Mouse (Mus musculus): ENCODE data around the gene Tcea3.
A peak's percentile ranks its signal among the peaks of the same experiment; 100 is the strongest.

Gene Tcea3

GRCm38 (mm10) chr4:136239111-136239510 lies 8.4 kb upstream of the Tcea3 start:
- no peak for DNase-seq (ENCODE audit: low read depth, low spot score)

DNA sequence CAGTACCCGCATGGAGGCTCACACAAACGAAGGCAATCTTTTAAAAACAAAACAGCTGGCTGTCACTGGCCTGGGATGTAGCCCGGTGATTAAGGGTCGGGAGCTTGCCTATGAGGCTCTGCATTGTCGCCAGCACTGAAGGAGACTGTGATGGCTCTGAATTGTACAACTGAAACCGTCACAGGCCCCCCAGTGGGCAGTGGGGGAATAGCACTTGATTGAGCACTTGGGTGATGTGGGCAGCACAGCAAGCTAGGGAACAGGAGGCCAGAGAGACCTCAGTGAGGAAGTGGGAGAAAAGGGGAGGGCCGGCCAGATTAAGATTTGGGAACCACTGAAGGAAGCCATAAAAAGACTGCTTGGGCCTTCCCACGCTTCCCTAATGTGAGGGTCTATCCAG lies 7.9 kb upstream of the Tcea3 start:
- DNase-seq (ENCODE audit: low read depth, low spot score) = peak; percentile 67

GRCm38 (mm10) chr4:136240123-136240522 lies 7.4 kb upstream of the Tcea3 start:
- no peak for DNase-seq (ENCODE audit: low read depth, low spot score)

DNA sequence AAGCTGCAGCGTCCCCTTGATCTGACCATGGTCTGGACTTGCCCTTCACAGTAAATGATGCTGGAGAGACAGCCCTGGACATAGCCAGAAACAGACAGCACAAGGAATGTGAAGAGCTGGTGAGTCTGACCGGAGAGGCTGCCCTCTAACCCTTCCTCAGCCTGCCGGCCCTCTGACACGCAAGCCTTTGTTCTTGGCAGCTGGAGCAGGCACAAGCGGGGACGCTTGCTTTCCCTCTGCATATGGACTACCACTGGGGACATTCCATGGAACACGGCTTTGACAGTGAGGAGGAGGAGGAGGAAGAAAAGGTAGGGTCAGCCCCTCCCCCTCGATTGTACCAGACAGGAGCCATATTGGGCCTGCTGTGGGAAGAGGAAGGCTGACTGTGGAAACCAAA lies 6.6 kb upstream of the Tcea3 start:
- DNase-seq (ENCODE audit: low read depth, low spot score) = no peak

GRCm38 (mm10) chr4:136242065-136242703 lies 5.3 kb upstream of the Tcea3 start:
- no peak for DNase-seq (ENCODE audit: low read depth, low spot score)

DNA sequence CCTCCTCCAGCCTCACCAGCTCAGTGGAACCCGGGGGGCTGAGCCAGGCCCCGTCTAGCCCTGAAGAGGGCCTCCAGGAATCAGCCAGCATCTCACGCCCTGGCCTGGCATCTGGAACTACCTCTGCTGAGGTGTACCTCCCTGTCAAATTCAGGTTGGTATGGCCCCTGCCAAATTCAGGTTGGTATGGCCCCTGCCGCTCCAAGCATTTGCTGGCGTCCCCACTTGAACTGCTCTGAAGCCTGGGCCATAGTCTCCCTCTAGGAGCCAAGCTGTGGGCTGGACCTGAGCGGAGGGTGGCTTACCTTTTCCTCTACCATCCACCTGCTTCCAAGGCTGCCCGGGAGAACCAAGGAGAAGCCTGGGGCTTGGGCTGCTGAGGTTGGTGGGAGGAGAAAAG lies 4.8 kb upstream of the Tcea3 start:
- DNase-seq (ENCODE audit: low read depth, low spot score) = no peak

DNA sequence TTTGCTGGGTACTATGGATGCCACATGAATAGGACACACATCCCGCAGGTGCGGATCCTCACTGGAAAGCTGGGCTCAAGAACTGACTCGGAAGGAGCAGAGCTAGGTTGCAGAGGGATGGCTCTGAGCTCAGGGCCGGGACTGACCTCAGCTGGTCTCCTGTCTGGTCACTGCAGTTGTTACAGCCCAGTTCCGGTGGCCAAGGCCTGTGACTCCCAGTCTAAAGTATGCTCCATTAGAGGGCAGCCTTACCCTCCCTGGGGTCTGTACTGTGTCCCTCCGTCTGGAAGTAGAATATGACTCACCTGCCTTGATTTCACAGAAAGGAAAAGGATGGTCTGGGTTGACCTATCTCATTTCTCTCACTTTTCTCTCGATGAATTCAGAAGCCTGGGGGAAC lies 3.3 kb upstream of the Tcea3 start:
- DNase-seq (ENCODE audit: low read depth, low spot score) = no peak

- DNase-seq (ENCODE audit: low read depth, low spot score) = no peak
Observed at GRCm38 (mm10) chr4:136245681-136246080, 1.8 kb upstream of the Tcea3 start.

- DNase-seq (ENCODE audit: low read depth, low spot score) = no peak
Observed at GRCm38 (mm10) chr4:136246568-136246969, 960 bp upstream of the Tcea3 start.

- no peak for DNase-seq (ENCODE audit: low read depth, low spot score)
Observed at GRCm38 (mm10) chr4:136247386-136247728, 172 bp upstream of the Tcea3 start.

DNA sequence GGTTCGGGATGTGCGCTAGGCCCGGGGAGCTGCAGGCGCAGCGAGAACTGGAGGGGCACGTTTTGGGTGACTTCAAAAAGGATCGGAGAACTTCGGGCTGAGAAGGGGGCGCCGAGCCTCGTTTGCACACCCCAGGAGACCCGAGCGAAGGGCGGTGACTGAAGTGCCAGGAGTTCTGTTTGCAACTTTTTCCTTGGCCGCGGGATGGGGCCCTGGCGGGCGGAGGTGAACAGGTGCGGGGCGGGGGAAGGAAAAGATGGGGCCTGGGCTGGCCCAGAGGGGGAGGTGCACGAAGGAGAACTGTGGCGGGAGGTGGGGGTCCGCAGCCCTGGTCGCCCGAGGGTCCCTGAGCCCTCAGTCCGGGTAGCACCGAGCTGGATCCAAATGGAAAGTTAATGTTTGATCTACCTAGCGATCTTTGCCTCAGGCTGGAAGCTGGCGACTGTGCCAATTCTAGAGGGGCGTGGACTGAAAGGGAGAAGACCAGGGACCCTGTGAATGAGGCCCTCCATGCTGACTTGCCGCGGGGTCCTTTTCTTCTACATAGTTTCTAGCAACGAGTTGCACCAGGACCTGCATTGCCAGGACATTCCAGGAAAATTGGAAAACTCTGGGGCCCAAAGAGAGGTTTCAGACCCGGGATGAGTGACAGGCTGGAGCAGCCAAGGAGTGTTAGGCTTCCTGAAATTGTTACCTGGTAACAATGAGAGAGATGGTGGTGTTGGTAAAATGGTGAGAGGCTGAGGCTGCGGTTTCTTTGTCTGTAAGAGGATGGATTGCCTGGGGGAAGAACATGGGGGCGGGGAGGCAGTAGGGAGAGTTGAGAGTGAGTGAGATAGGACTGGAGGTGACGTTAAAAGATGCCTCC lies 1.2 kb downstream of the Tcea3 start:
- no peak for DNase-seq (ENCODE audit: low read depth, low spot score)

DNA sequence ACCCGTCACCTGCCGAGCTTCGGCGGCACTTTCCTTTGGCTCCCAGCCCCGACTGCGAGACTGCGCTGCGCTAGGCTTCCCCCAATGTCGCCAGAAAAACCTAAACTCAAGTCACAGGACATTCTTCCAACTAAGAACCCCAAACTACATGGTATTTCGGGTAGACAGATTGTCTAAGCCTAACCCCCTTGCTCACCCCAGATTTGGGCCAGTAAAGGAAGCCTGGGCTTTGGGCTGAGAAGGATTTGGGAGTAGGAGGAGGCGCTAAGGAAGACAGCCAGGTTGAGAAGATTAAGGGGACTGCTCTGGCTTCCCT lies 1.8 kb downstream of the Tcea3 start:
- DNase-seq (ENCODE audit: low read depth, low spot score) = no peak

DNA sequence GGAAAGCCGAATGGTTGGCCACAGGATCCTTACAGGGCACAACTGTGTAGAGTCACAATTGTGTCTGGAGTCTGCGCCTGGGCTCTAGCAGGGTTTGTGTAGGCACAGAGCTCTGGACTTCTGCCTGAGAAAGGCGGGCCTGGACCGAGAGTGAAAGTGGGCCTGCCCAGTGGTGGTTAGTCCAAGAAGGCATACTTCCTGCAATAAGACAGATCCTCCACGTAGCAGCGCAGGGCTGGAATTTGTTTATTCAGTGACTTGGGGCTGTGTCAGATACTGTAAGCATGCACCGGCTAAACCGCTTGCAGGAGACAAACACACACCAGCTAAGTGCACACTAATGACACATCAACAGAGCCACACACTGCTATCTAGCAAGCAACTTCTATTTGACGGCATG lies 2.3 kb downstream of the Tcea3 start:
- DNase-seq (ENCODE audit: low read depth, low spot score) = no peak

DNA sequence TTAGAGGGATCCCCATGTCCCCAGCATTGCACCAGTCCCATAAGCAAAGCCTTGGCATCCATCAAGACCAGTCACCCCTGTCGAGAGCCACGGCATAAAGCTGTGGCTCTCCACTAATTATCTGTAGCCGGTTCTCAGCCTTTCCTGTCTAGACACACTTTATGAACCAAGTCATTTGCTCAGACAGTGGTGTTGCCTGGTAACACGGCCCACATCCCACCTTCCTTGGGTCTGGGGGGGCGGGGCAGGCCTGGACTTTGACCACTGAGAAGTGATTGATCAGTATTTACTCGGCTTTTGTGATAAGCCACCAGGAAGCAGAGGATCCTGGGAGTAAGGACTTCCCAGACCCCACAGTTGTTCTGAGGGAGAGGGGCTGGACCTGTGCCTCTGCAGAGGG lies 8.4 kb downstream of the Tcea3 start:
- DNase-seq (ENCODE audit: low read depth, low spot score) = no peak

DNA sequence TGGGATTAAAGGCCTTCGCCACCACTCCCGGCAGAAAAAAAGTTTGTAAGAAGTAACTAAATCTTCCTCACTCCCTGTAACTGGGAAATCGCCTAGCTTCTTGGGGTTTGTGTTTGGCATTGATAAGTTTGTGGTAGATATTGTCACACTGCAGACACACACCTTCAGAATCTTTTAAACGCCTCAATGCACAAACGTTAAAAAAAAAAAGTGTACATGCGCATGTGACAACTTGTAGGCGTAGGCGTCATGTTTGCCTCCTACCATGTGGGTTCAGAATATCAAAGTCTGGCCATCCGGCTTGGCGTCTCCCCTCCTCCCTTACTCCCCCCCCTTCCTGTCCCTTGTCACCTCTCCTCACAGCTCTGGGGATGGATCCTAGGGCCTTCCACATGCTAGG lies 9.2 kb downstream of the Tcea3 start:
- DNase-seq (ENCODE audit: low read depth, low spot score) = no peak

DNA sequence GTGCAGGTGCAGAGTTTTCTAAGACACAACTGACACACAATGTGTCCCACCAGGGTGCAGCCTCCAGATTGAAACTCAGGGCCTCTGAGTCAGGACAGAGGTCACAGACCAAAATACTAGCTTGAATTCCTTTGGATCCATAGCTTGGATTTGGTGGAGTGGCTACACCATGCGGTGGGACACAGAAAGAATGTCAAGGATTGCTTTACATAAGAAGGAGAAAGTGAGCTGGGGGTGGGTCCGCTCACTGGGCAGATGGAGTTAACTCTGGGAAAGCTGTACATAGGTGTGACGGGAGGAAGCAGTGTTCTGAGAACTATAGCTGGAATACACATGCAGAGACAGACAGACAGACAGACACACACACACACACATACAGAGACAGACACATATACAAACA lies 12.4 kb downstream of the Tcea3 start:
- no peak for DNase-seq (ENCODE audit: low read depth, low spot score)

GRCm38 (mm10) chr4:136260491-136261180 lies 13.1 kb downstream of the Tcea3 start:
- DNase-seq (ENCODE audit: low read depth, low spot score) = peak; percentile 82

GRCm38 (mm10) chr4:136261912-136262311 lies 14.4 kb downstream of the Tcea3 start:
- DNase-seq (ENCODE audit: low read depth, low spot score) = no peak

DNA sequence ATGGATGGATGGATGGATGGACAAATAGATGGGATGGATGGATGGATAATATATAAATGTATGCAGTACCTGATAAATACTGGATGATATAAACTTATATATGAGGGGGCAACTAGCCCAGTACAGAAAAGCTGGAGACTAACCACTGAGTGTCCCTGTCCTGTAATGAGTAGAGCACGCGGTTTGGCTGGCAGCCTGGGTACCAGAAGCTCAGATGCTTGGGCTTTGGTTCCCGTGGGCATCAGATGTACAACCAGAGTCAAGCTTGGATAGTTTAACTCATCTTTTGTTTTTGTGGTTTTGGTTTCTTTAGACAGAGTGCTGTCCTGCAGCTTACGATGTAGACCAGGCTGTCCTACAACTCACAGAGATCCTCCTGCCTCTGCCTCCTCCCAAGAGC lies 16.0 kb downstream of the Tcea3 start:
- DNase-seq (ENCODE audit: low read depth, low spot score) = no peak

- peak; percentile 78 for DNase-seq (ENCODE audit: low read depth, low spot score)
Observed at GRCm38 (mm10) chr4:136266716-136267343, 19.3 kb downstream of the Tcea3 start.

DNA sequence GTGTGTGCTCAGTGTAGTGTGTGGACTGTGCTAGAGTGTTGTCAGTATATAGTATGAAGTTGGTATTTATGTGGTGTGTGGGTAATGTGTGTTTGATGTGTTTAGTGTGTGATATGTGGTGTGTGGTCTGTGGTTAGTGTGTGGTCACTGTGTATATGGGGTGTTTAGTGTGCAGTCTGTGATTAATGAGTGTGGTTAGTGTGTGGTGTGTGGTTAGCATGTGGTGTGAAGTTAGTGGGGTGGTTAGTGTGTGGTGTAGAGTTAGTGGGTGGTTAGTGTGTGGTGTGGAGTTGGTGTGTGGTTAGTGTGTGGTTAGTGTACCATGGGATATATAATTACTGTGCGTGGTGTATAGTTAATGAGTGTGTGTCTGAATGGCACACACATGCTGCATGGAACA lies 21.4 kb downstream of the Tcea3 start:
- no peak for DNase-seq (ENCODE audit: low read depth, low spot score)

GRCm38 (mm10) chr4:136270648-136271047 lies 23.1 kb downstream of the Tcea3 start:
- no peak for DNase-seq (ENCODE audit: low read depth, low spot score)

Data from CD4-positive helper T cell, adult 2 months (primary cell).